Mouse (Mus musculus): ENCODE measurements at regions not wholly inside any gene's neighbourhood (a gene's known extent, or its start where the extent isn't known, plus 50 kb on each side); places are given as distances from the start of the nearest gene placed in this dataset.

- in situ Hi-C loops (cut with MboI, MseI) = no loop called here
Measured at GRCm38 (mm10) chr17:85768341-85768740, 80.3 kb upstream of the Six2 start.

GRCm38 (mm10) chr17:85767201-85767862 lies 79.3 kb upstream of the Six2 start:
- in situ Hi-C loops (cut with MboI, MseI) = no loop called here

- in situ Hi-C loops (cut with MboI, MseI) = no loop called here
Measured at GRCm38 (mm10) chr17:85766556-85766955, 78.5 kb upstream of the Six2 start.

GRCm38 (mm10) chr17:85758581-85759098 lies 70.6 kb upstream of the Six2 start:
- in situ Hi-C loops (cut with MboI, MseI) = no loop called here

GRCm38 (mm10) chr17:85757647-85758046 lies 69.6 kb upstream of the Six2 start:
- in situ Hi-C loops (cut with MboI, MseI) = no loop called here

- in situ Hi-C loops (cut with MboI, MseI) = no loop called here
Measured at GRCm38 (mm10) chr17:85755557-85755956, 67.5 kb upstream of the Six2 start.

GRCm38 (mm10) chr17:85748649-85749081 lies 60.6 kb upstream of the Six2 start:
- in situ Hi-C loops (cut with MboI, MseI) = no loop called here

- in situ Hi-C loops (cut with MboI, MseI) = no loop called here
Measured at GRCm38 (mm10) chr17:85747976-85748648, 60.0 kb upstream of the Six2 start.
